Mouse (Mus musculus): ENCODE measurements around the gene Gpr37l1. TPM values are rescaled to one million over a fixed set of nuclear protein-coding genes. Genes with fewer than 3 reads are reported as not detected.

Gpr37l1 gene
- polyA plus RNA-seq (2015; fragmentation: Nextera tagmentation; extraction: Ambion mirVana): 2.7 and 6.1 TPM in 2 replicates

GRCm38 (mm10) chr1:135167435-135167834 is at the start of gene Gpr37l1:
Gpr37l1 (minus strand) TSS chr1:135167681.
- no peak within 1 kb of the TSS for H3K9ac ChIP-seq (ENCODE audit: low read depth, low read length)
- no peak within 1 kb of the TSS for H3K4me3 ChIP-seq (ENCODE audit: low read length)
- no peak within 1 kb of the TSS for H3K4me2 ChIP-seq (ENCODE audit: low read length)
- H3K36me3 ChIP-seq (ENCODE audit: control insufficient read depth, insufficient read depth, low read length): no peaks in the 10 kb centered on the region
- H3K27me3 ChIP-seq (replicated peaks; ENCODE audit: control insufficient read depth, insufficient read depth, low read length): no peaks in the 10 kb centered on the region
- no peaks in the 10 kb centered on the region for H3K9me3 ChIP-seq (ENCODE audit: control insufficient read depth, low read length)
- no peak for ATAC-seq
- no peak within 1 kb of the TSS for H3K27ac ChIP-seq (ENCODE audit: low read depth, low read length)
- WGBS: 67% methylated on average over 11 of the region's 11 CpGs
- no peaks in the 10 kb centered on the region; the same call in 1 of the 2 replicates for H3K4me1 ChIP-seq (ENCODE audit: control insufficient read depth, insufficient read depth, low read depth, low read length)

DNA sequence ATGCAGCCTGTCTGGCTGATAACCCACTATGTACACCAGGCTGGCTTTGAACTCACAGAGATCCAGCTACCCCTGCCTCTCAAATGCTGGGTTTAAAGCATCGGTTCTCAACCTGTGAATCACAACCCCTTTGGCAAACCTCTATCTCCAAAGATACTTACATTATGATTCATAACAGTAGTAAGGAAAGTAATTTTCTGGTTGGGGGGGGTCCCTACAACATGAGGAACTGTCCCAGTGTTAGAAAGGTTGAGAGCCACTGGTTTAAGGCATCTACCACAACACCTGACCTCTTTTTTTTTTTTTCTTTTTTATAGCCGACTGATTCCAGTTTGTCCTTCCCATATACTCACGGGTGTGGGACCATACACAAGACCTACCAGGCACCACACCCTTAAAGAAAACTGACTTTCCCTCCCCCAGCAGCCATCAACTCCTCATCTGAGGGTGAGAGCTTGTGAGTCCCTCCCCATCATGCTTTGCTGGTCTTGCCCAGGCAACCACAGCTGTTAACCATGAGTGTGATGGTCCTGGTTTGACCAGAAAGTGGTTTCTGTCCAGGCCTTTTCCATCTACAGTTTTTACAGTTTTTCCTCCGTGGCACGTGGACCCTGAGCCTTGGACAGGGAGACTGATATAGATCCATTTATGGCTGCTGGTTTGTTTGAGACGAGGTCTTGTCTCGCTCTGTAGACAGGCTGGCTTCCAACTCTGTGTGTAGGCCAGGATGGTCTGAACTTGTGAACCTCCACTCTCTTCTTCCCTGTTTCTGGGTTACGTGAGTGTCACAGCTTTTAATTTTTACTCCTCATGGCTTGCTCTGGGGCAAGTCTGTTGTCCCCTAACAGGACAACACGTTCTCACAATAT is 46.5 kb upstream of the Gpr37l1 start:
- Histone ChIP-seq H3K9me3 (ENCODE audit: control insufficient read depth, low read length) (no peaks in the 10 kb centered on the region), H3K4me2 (ENCODE audit: low read length) (no peak overlapping the region), H3K9ac (ENCODE audit: low read depth, low read length) (no peak overlapping the region), H3K27me3 (replicated peaks; ENCODE audit: control insufficient read depth, insufficient read depth, low read length) (no peaks in the 10 kb centered on the region), H3K27ac (ENCODE audit: low read depth, low read length) (no peak overlapping the region), H3K36me3 (ENCODE audit: control insufficient read depth, insufficient read depth, low read length) (no peaks in the 10 kb centered on the region), H3K4me3 (ENCODE audit: low read length) (no peak overlapping the region), H3K4me1 (ENCODE audit: control insufficient read depth, insufficient read depth, low read depth, low read length) (no peaks in the 10 kb centered on the region)
- ATAC-seq: no peak
- WGBS: 88% methylated on average over 9 of the region's 9 CpGs

GRCm38 (mm10) chr1:135210421-135210820 is 42.9 kb upstream of the Gpr37l1 start:
- H3K9me3 ChIP-seq (ENCODE audit: control insufficient read depth, low read length): no peaks in the 10 kb centered on the region
- 66% methylated on average over 5 of the region's 5 CpGs for WGBS
- H3K4me3 ChIP-seq (ENCODE audit: low read length): no peak overlapping the region
- H3K27ac ChIP-seq (ENCODE audit: low read depth, low read length): no peak overlapping the region
- ATAC-seq: no peak
- no peaks in the 10 kb centered on the region for H3K4me1 ChIP-seq (ENCODE audit: control insufficient read depth, insufficient read depth, low read depth, low read length)
- H3K9ac ChIP-seq (ENCODE audit: low read depth, low read length): no peak overlapping the region
- H3K4me2 ChIP-seq (ENCODE audit: low read length): no peak overlapping the region
- H3K36me3 ChIP-seq (ENCODE audit: control insufficient read depth, insufficient read depth, low read length): no peaks in the 10 kb centered on the region
- H3K27me3 ChIP-seq (replicated peaks; ENCODE audit: control insufficient read depth, insufficient read depth, low read length): no peaks in the 10 kb centered on the region

DNA sequence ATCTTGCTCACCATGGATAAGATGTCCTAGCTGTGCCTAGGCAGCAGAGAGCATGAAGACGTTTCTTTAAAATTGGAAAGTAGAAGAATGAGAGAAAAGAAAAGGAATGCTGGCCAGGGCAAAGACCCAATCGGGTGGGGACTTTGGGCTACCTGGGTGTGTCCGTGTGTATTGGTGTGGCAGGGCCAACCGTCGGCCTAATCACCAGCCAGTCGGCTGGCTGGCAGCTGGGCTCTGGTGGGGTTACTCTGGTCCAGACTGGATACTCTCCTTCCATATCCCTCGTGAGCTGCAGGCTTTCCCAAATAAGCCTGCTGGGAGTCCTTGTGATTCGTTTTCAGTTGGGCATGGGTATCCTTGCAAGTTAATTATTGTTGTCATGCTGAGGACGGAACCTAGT is 41.2 kb upstream of the Gpr37l1 start:
- Histone ChIP-seq H3K4me3 (ENCODE audit: low read length) (no peak overlapping the region), H3K27ac (ENCODE audit: low read depth, low read length) (no peak overlapping the region), H3K9me3 (ENCODE audit: control insufficient read depth, low read length) (no peaks in the 10 kb centered on the region), H3K9ac (ENCODE audit: low read depth, low read length) (no peak overlapping the region), H3K4me2 (ENCODE audit: low read length) (no peak overlapping the region), H3K36me3 (ENCODE audit: control insufficient read depth, insufficient read depth, low read length) (no peaks in the 10 kb centered on the region), H3K27me3 (replicated peaks; ENCODE audit: control insufficient read depth, insufficient read depth, low read length) (no peaks in the 10 kb centered on the region), H3K4me1 (ENCODE audit: control insufficient read depth, insufficient read depth, low read depth, low read length) (no peaks in the 10 kb centered on the region)
- 68% methylated on average over 9 of the region's 9 CpGs for WGBS
- ATAC-seq: no peak

DNA sequence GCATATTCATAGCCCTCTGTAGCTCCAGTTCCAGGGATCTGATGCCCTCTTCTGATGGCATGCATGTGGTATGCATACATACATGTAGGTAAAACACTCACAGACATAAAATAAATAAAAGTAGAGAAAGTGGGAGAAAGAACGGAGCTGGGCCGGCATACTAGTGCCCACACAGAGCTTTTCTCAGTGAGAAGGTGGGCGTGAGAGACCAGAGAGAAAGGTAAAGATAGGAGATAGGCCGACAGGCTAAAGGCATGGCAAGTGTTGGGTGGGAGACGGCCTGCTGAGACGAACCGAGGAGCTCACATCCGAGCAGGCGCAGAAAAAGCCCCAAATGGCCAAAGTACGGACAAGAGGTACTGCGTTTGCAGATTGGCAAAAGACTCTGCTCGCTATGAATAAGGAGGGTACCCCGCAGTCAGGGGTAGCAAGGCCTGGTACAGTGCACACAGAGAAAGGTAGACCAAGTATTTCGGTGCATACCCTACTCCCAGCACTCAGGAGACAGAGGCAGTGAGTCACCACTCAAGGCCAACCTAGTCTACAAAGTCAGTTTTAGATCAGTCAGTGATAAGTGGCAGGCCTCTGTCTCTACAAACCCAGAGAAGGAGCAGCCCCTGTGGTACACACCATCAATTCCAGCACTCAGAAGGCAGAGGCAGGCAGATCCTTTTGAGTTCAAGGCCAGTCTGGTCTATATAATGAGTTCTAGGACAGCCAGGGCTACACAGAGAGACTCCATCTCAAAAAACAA is 39.3 kb upstream of the Gpr37l1 start:
- Histone ChIP-seq H3K4me3 (ENCODE audit: low read length) (no peak overlapping the region), H3K27me3 (replicated peaks; ENCODE audit: control insufficient read depth, insufficient read depth, low read length) (no peaks in the 10 kb centered on the region), H3K36me3 (ENCODE audit: control insufficient read depth, insufficient read depth, low read length) (no peaks in the 10 kb centered on the region), H3K4me1 (ENCODE audit: control insufficient read depth, insufficient read depth, low read depth, low read length) (no peaks in the 10 kb centered on the region), H3K27ac (ENCODE audit: low read depth, low read length) (no peak overlapping the region), H3K9me3 (ENCODE audit: control insufficient read depth, low read length) (no peaks in the 10 kb centered on the region), H3K4me2 (ENCODE audit: low read length) (no peak overlapping the region), H3K9ac (ENCODE audit: low read depth, low read length) (no peak overlapping the region)
- WGBS: 91% methylated on average over 14 of the region's 14 CpGs
- ATAC-seq: no peak

DNA sequence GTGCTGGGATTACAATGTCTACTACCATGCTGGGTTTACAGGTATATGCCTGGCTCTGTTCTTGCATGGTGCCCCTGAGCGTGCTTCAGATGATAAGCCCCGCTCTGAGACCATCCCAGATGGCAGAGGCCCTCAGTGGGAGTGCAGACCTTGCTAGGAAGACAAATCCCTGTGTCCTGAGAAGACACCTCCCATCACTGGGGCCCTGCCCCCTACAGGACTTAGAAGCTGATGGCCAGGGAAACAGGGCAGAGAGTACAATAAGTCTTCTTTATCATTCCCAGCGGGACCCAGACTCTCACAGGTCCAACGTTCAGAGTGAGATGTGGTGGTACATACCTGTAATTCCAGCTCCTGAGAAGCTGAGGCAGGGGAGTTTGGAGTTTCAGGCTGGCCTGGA is 37.8 kb upstream of the Gpr37l1 start:
- ATAC-seq: no peak
- no peak overlapping the region for H3K4me2 ChIP-seq (ENCODE audit: low read length)
- WGBS: 74% methylated on average over 4 of the region's 4 CpGs
- no peak overlapping the region for H3K27ac ChIP-seq (ENCODE audit: low read depth, low read length)
- H3K27me3 ChIP-seq (replicated peaks; ENCODE audit: control insufficient read depth, insufficient read depth, low read length): no peaks in the 10 kb centered on the region
- H3K9ac ChIP-seq (ENCODE audit: low read depth, low read length): no peak overlapping the region
- no peak overlapping the region for H3K4me3 ChIP-seq (ENCODE audit: low read length)
- no peaks in the 10 kb centered on the region for H3K36me3 ChIP-seq (ENCODE audit: control insufficient read depth, insufficient read depth, low read length)
- H3K4me1 ChIP-seq (ENCODE audit: control insufficient read depth, insufficient read depth, low read depth, low read length): no peaks in the 10 kb centered on the region
- no peaks in the 10 kb centered on the region for H3K9me3 ChIP-seq (ENCODE audit: control insufficient read depth, low read length)

- WGBS: 45% methylated on average over 12 of the region's 12 CpGs
- Histone ChIP-seq H3K27ac (ENCODE audit: low read depth, low read length) (no peak overlapping the region), H3K4me2 (ENCODE audit: low read length) (no peak overlapping the region), H3K9ac (ENCODE audit: low read depth, low read length) (no peak overlapping the region), H3K9me3 (ENCODE audit: control insufficient read depth, low read length) (no peaks in the 10 kb centered on the region), H3K4me1 (ENCODE audit: control insufficient read depth, insufficient read depth, low read depth, low read length) (peaks cover under 1% of the 10 kb centered on the region; the same call in 1 of the 2 replicates), H3K4me3 (ENCODE audit: low read length) (no peak overlapping the region), H3K27me3 (replicated peaks; ENCODE audit: control insufficient read depth, insufficient read depth, low read length) (no peaks in the 10 kb centered on the region), H3K36me3 (ENCODE audit: control insufficient read depth, insufficient read depth, low read length) (no peaks in the 10 kb centered on the region)
- ATAC-seq: no peak
Observed at GRCm38 (mm10) chr1:135204196-135205126, 37.0 kb upstream of the Gpr37l1 start.

DNA sequence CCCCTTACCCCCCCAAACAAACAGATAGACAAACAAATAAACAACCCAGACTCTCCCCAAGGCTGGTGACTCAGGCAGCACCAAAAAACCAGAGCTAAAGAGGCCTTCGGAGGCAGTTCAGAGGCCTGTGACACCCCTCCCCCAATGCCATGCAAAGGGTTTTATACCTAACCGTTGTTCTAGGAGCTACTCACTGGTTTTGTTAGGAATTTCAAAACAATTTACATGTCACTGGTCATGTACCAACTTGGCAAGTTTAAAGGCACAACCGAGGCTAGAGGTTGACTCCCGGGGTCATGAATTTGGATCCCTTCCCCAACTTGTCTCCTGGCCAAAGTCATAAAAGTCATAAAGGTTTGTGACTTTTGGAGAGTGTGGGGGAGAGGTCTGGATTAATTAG is 32.9 kb upstream of the Gpr37l1 start:
- no peak overlapping the region for H3K9ac ChIP-seq (ENCODE audit: low read depth, low read length)
- H3K9me3 ChIP-seq (ENCODE audit: control insufficient read depth, low read length): no peaks in the 10 kb centered on the region
- H3K4me1 ChIP-seq (ENCODE audit: control insufficient read depth, insufficient read depth, low read depth, low read length): peaks cover 6% of the 10 kb centered on the region; the same call in 1 of the 2 replicates
- WGBS: 74% methylated on average over 4 of the region's 4 CpGs
- no peak overlapping the region for H3K27ac ChIP-seq (ENCODE audit: low read depth, low read length)
- no peaks in the 10 kb centered on the region for H3K36me3 ChIP-seq (ENCODE audit: control insufficient read depth, insufficient read depth, low read length)
- H3K4me2 ChIP-seq (ENCODE audit: low read length): no peak overlapping the region
- H3K4me3 ChIP-seq (ENCODE audit: low read length): no peak overlapping the region
- H3K27me3 ChIP-seq (replicated peaks; ENCODE audit: control insufficient read depth, insufficient read depth, low read length): no peaks in the 10 kb centered on the region
- no peak for ATAC-seq
